Mouse (Mus musculus) spleen, postnatal 0 days (tissue): ENCODE results near the gene Gm11146. TPM values are rescaled to one million over a fixed set of nuclear protein-coding genes. Genes with fewer than 3 reads are reported as not detected.

Experiments used
- microRNA counts: library from miRNA; unstranded; fragments of <30 nt; microRNA quantifications from one replicate; lab custom pipeline; 2015
- polyA plus RNA-seq: library from polyadenylated mRNA; unstranded; fragments of >200 nt; fragmentation: Nextera tagmentation; extraction: Ambion mirVana; gene quantifications from 2 replicates; pipeline ENCODE4 v1.2.1, GENCODE M21; 2015

Gene Gm11146
- not detected in 2 replicates for polyA plus RNA-seq

DNA sequence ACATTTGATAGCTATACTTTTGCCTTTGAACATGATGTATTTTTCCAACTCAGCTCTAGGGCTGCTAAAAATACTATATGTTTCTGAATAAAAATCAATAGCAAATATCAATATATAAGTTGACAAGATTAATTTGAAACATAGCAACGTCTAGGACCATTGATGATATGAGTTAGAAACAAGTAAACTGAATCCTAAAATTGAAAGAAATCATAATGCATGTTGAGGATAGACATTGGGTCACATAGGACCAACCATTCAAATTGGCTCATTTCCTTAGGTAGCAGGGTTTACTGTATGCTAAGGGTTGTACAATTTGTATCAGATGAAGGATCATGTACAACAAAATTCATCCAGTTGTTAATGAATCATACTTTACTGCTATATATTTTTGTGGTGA, at the start of gene Gm11146:
Gm11146 (minus strand) TSS at position 101 of the 400 bp plus-strand sequence.

MicroRNAs within 50 kb of the gene (microRNA counts, 519-probe panel; counts per million panel counts)
- 9,722 counts per million, percentile 93 among the panel's probes with 10 or more counts for microRNA mmu-miR-125b-5p (lab: Ali Mortazavi, UCI)
- microRNA mmu-miR-99a (lab: Ali Mortazavi, UCI): 7,001 counts per million, percentile 66 among the panel's probes with 10 or more counts
